Mouse (Mus musculus): Measurements from ENCODE around the gene Usp37. TPM values are rescaled to one million over a fixed set of nuclear protein-coding genes. Genes with fewer than 3 reads are reported as not detected.

Usp37 gene
- polyA plus RNA-seq, 1 experiment from 2014 or later = 29.1 TPM

GRCm38 (mm10) chr1:74390924-74391748 lies 152.9 kb downstream of the Usp37 start, which contains the start of gene Ctdsp1:
Gene Ctdsp1, plus strand, starts transcription at chr1:74391509.
- ATAC-seq (ENCODE audit: low read depth) (peak; percentile 85), DNase-seq (ENCODE audit: low spot score) (peak; percentile 99)
- H3K4me1 ChIP-seq (ENCODE audit: control insufficient read depth, insufficient read depth, low read length) = peaks cover 27% of the 10 kb centered on the region
- no peaks in the 10 kb centered on the region for H3K27me3 ChIP-seq (replicated peaks; ENCODE audit: control insufficient read depth, insufficient read depth, low read length)
- WGBS = 7% methylated on average over 14 of the region's 51 CpGs
- no peaks in the 10 kb centered on the region for H3K9me3 ChIP-seq (ENCODE audit: control insufficient read depth, low read length)
- H3K4me3 ChIP-seq (ENCODE audit: low read depth, low read length) = peak within 1 kb of the TSS; percentile 91
- H3K4me2 ChIP-seq (ENCODE audit: low read depth, low read length) = peak within 1 kb of the TSS; percentile 96
- peak within 1 kb of the TSS; percentile 99 for H3K27ac ChIP-seq (replicated peaks; ENCODE audit: low read depth, low read length)
- peak within 1 kb of the TSS; percentile 100 for H3K9ac ChIP-seq (ENCODE audit: low read depth, low read length)
- peaks cover 21% of the 10 kb centered on the region for H3K36me3 ChIP-seq (ENCODE audit: control insufficient read depth, insufficient read depth, low read length)

GRCm38 (mm10) chr1:74390287-74390906 lies 153.7 kb downstream of the Usp37 start:
- Histone ChIP-seq H3K27me3 (replicated peaks; ENCODE audit: control insufficient read depth, insufficient read depth, low read length) (no peaks in the 10 kb centered on the region), H3K4me3 (ENCODE audit: low read depth, low read length) (peak overlapping the region; percentile 91), H3K4me2 (ENCODE audit: low read depth, low read length) (peak overlapping the region; percentile 96), H3K27ac (replicated peaks; ENCODE audit: low read depth, low read length) (peak overlapping the region; percentile 99), H3K9me3 (ENCODE audit: control insufficient read depth, low read length) (no peaks in the 10 kb centered on the region), H3K9ac (ENCODE audit: low read depth, low read length) (peak overlapping the region; percentile 56), H3K4me1 (ENCODE audit: control insufficient read depth, insufficient read depth, low read length) (peaks cover 27% of the 10 kb centered on the region), H3K36me3 (ENCODE audit: control insufficient read depth, insufficient read depth, low read length) (peaks cover 21% of the 10 kb centered on the region)
- 5% methylated on average over 21 of the region's 21 CpGs for WGBS
- DNase-seq (ENCODE audit: low spot score) (peak; percentile 74), ATAC-seq (ENCODE audit: low read depth) (no peak)

DNA sequence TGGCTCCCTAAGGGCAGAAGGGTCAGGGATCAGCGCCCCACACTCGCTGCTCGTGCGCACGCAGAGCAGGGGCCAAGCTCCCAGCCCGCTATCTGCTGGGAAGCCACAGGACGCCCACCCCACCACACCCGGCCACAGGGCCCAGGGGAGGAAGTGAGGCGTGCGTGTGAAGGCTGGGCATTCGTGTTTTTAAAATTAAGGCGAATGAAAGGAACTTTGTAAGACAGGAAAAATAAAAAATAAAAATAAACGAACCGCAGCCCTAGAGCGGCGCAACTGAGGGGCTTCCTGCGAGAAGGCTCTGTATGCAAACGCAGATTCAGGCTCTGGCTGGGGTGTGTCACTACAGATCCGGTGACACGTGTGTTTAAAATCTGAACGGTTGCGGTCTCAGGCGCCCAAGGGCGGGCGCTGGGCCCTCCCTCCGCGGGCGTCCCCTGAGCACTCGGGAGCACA lies 154.2 kb downstream of the Usp37 start:
- Histone ChIP-seq H3K4me1 (ENCODE audit: control insufficient read depth, insufficient read depth, low read length) (peaks cover 27% of the 10 kb centered on the region), H3K4me2 (ENCODE audit: low read depth, low read length) (peak overlapping the region; percentile 96), H3K4me3 (ENCODE audit: low read depth, low read length) (peak overlapping the region; percentile 91), H3K36me3 (ENCODE audit: control insufficient read depth, insufficient read depth, low read length) (peaks cover 16% of the 10 kb centered on the region), H3K9ac (ENCODE audit: low read depth, low read length) (peak overlapping the region; percentile 56), H3K27me3 (replicated peaks; ENCODE audit: control insufficient read depth, insufficient read depth, low read length) (no peaks in the 10 kb centered on the region), H3K27ac (replicated peaks; ENCODE audit: low read depth, low read length) (peak overlapping the region; percentile 99), H3K9me3 (ENCODE audit: control insufficient read depth, low read length) (no peaks in the 10 kb centered on the region)
- 4% methylated on average over 26 of the region's 29 CpGs for WGBS
- DNase-seq (ENCODE audit: low spot score) = peak; percentile 89
- ATAC-seq (ENCODE audit: low read depth) = 0 out of 2 replicates have a peak, but pooled peaks have one; percentile 1

- WGBS = 71% methylated on average over 7 of the region's 7 CpGs
- no peaks in the 10 kb centered on the region for H3K9me3 ChIP-seq (ENCODE audit: control insufficient read depth, low read length)
- no peak overlapping the region for H3K4me3 ChIP-seq (ENCODE audit: low read depth, low read length)
- DNase-seq (ENCODE audit: low spot score) = no peak
- peaks cover 2% of the 10 kb centered on the region; the same call in 1 of the 2 replicates for H3K36me3 ChIP-seq (ENCODE audit: control insufficient read depth, insufficient read depth, low read length)
- H3K9ac ChIP-seq (ENCODE audit: low read depth, low read length) = no peak overlapping the region
- H3K27me3 ChIP-seq (replicated peaks; ENCODE audit: control insufficient read depth, insufficient read depth, low read length) = no peaks in the 10 kb centered on the region
- no peak overlapping the region for H3K4me2 ChIP-seq (ENCODE audit: low read depth, low read length)
- peaks cover 22% of the 10 kb centered on the region for H3K4me1 ChIP-seq (ENCODE audit: control insufficient read depth, insufficient read depth, low read length)
- H3K27ac ChIP-seq (replicated peaks; ENCODE audit: low read depth, low read length) = no peak overlapping the region
- no peak for ATAC-seq (ENCODE audit: low read depth)
Observed at GRCm38 (mm10) chr1:74388398-74388920, 155.6 kb downstream of the Usp37 start.

DNA sequence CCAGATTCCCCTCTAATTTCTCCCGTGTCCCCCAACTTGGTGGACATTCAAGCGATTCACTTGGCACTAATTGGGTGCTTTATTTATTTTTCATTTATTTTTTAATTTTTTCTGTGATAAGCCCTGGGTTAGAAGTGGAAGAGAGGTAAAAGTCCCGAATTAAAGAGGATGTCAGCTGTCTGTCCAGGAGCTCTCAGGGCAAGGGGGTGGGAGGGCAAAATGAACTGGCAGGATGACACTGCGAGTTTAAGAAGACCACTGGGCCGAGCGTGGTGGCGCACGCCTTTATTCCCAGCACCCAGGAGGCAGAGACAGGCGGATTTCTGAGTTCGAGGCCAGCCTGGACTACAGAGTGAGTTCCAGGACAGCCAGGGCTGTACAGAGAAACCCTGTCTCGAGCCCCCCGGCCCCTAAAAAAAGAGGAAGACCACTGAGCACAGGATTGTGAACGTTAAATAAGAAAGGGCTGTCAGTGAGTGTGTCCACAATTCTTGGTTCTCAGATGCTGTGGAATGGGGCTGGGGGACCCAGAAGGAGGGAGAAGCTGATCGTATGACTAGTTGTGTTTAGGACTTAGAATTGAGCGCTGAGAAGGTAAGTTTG lies 156.6 kb downstream of the Usp37 start:
- 47% methylated on average over 15 of the region's 15 CpGs for WGBS
- H3K9ac ChIP-seq (ENCODE audit: low read depth, low read length) = peak overlapping the region; percentile 72; the same call in 1 of the 2 replicates
- H3K27me3 ChIP-seq (replicated peaks; ENCODE audit: control insufficient read depth, insufficient read depth, low read length) = no peaks in the 10 kb centered on the region
- H3K27ac ChIP-seq (replicated peaks; ENCODE audit: low read depth, low read length) = peak overlapping the region; percentile 93
- no peaks in the 10 kb centered on the region for H3K36me3 ChIP-seq (ENCODE audit: control insufficient read depth, insufficient read depth, low read length)
- no peak for ATAC-seq (ENCODE audit: low read depth)
- no peak for DNase-seq (ENCODE audit: low spot score)
- peaks cover 15% of the 10 kb centered on the region for H3K4me1 ChIP-seq (ENCODE audit: control insufficient read depth, insufficient read depth, low read length)
- H3K4me2 ChIP-seq (ENCODE audit: low read depth, low read length) = peak overlapping the region; percentile 61
- H3K9me3 ChIP-seq (ENCODE audit: control insufficient read depth, low read length) = no peaks in the 10 kb centered on the region
- peak overlapping the region; percentile 47 for H3K4me3 ChIP-seq (ENCODE audit: low read depth, low read length)

- no peaks in the 10 kb centered on the region for H3K36me3 ChIP-seq (ENCODE audit: control insufficient read depth, insufficient read depth, low read length)
- peak; percentile 93 for ATAC-seq (ENCODE audit: low read depth)
- peaks cover 15% of the 10 kb centered on the region for H3K4me1 ChIP-seq (ENCODE audit: control insufficient read depth, insufficient read depth, low read length)
- H3K4me2 ChIP-seq (ENCODE audit: low read depth, low read length) = peak overlapping the region; percentile 61
- under 1% methylated on average over 19 of the region's 26 CpGs for WGBS
- H3K27me3 ChIP-seq (replicated peaks; ENCODE audit: control insufficient read depth, insufficient read depth, low read length) = no peaks in the 10 kb centered on the region
- H3K27ac ChIP-seq (replicated peaks; ENCODE audit: low read depth, low read length) = peak overlapping the region; percentile 93
- peak; percentile 98 for DNase-seq (ENCODE audit: low spot score)
- peak overlapping the region; percentile 47 for H3K4me3 ChIP-seq (ENCODE audit: low read depth, low read length)
- H3K9ac ChIP-seq (ENCODE audit: low read depth, low read length) = peak overlapping the region; percentile 72
- no peaks in the 10 kb centered on the region for H3K9me3 ChIP-seq (ENCODE audit: control insufficient read depth, low read length)
Observed at GRCm38 (mm10) chr1:74386714-74387385, 157.2 kb downstream of the Usp37 start.

- Histone ChIP-seq H3K4me3 (ENCODE audit: low read depth, low read length) (peak overlapping the region; percentile 47), H3K36me3 (ENCODE audit: control insufficient read depth, insufficient read depth, low read length) (no peaks in the 10 kb centered on the region), H3K27ac (replicated peaks; ENCODE audit: low read depth, low read length) (peak overlapping the region; percentile 93), H3K27me3 (replicated peaks; ENCODE audit: control insufficient read depth, insufficient read depth, low read length) (no peaks in the 10 kb centered on the region), H3K9ac (ENCODE audit: low read depth, low read length) (peak overlapping the region; percentile 72), H3K4me1 (ENCODE audit: control insufficient read depth, insufficient read depth, low read length) (peaks cover 15% of the 10 kb centered on the region), H3K9me3 (ENCODE audit: control insufficient read depth, low read length) (no peaks in the 10 kb centered on the region), H3K4me2 (ENCODE audit: low read depth, low read length) (peak overlapping the region; percentile 61)
- DNase-seq (ENCODE audit: low spot score) (no peak), ATAC-seq (ENCODE audit: low read depth) (no peak)
- 56% methylated on average over 7 of the region's 10 CpGs for WGBS
Observed at GRCm38 (mm10) chr1:74386363-74386713, 157.7 kb downstream of the Usp37 start.

GRCm38 (mm10) chr1:74385531-74385930 lies 158.6 kb downstream of the Usp37 start:
- H3K4me1 ChIP-seq (ENCODE audit: control insufficient read depth, insufficient read depth, low read length) = peaks cover 15% of the 10 kb centered on the region
- H3K4me2 ChIP-seq (ENCODE audit: low read depth, low read length) = no peak overlapping the region
- H3K27me3 ChIP-seq (replicated peaks; ENCODE audit: control insufficient read depth, insufficient read depth, low read length) = no peaks in the 10 kb centered on the region
- DNase-seq (ENCODE audit: low spot score) (no peak), ATAC-seq (ENCODE audit: low read depth) (no peak)
- no peaks in the 10 kb centered on the region for H3K36me3 ChIP-seq (ENCODE audit: control insufficient read depth, insufficient read depth, low read length)
- no peak overlapping the region for H3K27ac ChIP-seq (replicated peaks; ENCODE audit: low read depth, low read length)
- no peak overlapping the region for H3K4me3 ChIP-seq (ENCODE audit: low read depth, low read length)
- no peaks in the 10 kb centered on the region for H3K9me3 ChIP-seq (ENCODE audit: control insufficient read depth, low read length)
- H3K9ac ChIP-seq (ENCODE audit: low read depth, low read length) = no peak overlapping the region
- WGBS = 82% methylated on average over 8 of the region's 8 CpGs
